Mouse (Mus musculus): ENCODE results near the gene Mrm3. TPM values are rescaled to one million over a fixed set of nuclear protein-coding genes. Genes with fewer than 3 reads are reported as not detected.

Mrm3 gene
- polyA plus RNA-seq, 1 experiment from 2014 or later = 18.6 TPM

- H3K27me3 ChIP-seq (ENCODE audit: control insufficient read depth, insufficient read depth, low read length) = no peaks in the 10 kb centered on the region
- 67% methylated on average over 4 of the region's 4 CpGs for WGBS
- ATAC-seq (ENCODE audit: insufficient read depth, low FRiP score, low TSS enrichment) (no peak), DNase-seq (ENCODE audit: low spot score) (no peak)
- no peak overlapping the region for H3K9ac ChIP-seq (ENCODE audit: low read length)
- no peak overlapping the region for H3K27ac ChIP-seq (ENCODE audit: low read depth, low read length)
- H3K36me3 ChIP-seq (ENCODE audit: control insufficient read depth, insufficient read depth, low read length) = no peaks in the 10 kb centered on the region
- no peaks in the 10 kb centered on the region for H3K9me3 ChIP-seq (ENCODE audit: control insufficient read depth, low read length)
- H3K4me2 ChIP-seq (ENCODE audit: low read depth) = no peak overlapping the region
- H3K4me3 ChIP-seq (ENCODE audit: low read depth, low read length) = no peak overlapping the region
- peaks cover 30% of the 10 kb centered on the region for H3K4me1 ChIP-seq (ENCODE audit: control insufficient read depth, insufficient read depth, low read length)
Measured at GRCm38 (mm10) chr11:76257386-76257785, 13.9 kb downstream of the Mrm3 start.

GRCm38 (mm10) chr11:76258511-76258910 lies 15.0 kb downstream of the Mrm3 start:
- Histone ChIP-seq H3K27me3 (ENCODE audit: control insufficient read depth, insufficient read depth, low read length) (no peaks in the 10 kb centered on the region), H3K9me3 (ENCODE audit: control insufficient read depth, low read length) (no peaks in the 10 kb centered on the region), H3K4me2 (ENCODE audit: low read depth) (no peak overlapping the region), H3K27ac (ENCODE audit: low read depth, low read length) (no peak overlapping the region), H3K36me3 (ENCODE audit: control insufficient read depth, insufficient read depth, low read length) (no peaks in the 10 kb centered on the region), H3K4me3 (ENCODE audit: low read depth, low read length) (no peak overlapping the region), H3K4me1 (ENCODE audit: control insufficient read depth, insufficient read depth, low read length) (peaks cover 40% of the 10 kb centered on the region), H3K9ac (ENCODE audit: low read length) (no peak overlapping the region)
- no peak for DNase-seq (ENCODE audit: low spot score)
- 75% methylated on average over 6 of the region's 6 CpGs for WGBS
- no peak for ATAC-seq (ENCODE audit: insufficient read depth, low FRiP score, low TSS enrichment)

GRCm38 (mm10) chr11:76260208-76261050 lies 16.9 kb downstream of the Mrm3 start:
- no peak overlapping the region for H3K4me3 ChIP-seq (ENCODE audit: low read depth, low read length)
- peak overlapping the region; percentile 45 for H3K27ac ChIP-seq (ENCODE audit: low read depth, low read length)
- peaks cover 44% of the 10 kb centered on the region for H3K4me1 ChIP-seq (ENCODE audit: control insufficient read depth, insufficient read depth, low read length)
- no peak overlapping the region for H3K4me2 ChIP-seq (ENCODE audit: low read depth)
- no peaks in the 10 kb centered on the region for H3K9me3 ChIP-seq (ENCODE audit: control insufficient read depth, low read length)
- DNase-seq (ENCODE audit: low spot score) (no peak), ATAC-seq (ENCODE audit: insufficient read depth, low FRiP score, low TSS enrichment) (no peak)
- H3K36me3 ChIP-seq (ENCODE audit: control insufficient read depth, insufficient read depth, low read length) = no peaks in the 10 kb centered on the region
- H3K9ac ChIP-seq (ENCODE audit: low read length) = no peak overlapping the region
- 47% methylated on average over 10 of the region's 10 CpGs for WGBS
- H3K27me3 ChIP-seq (ENCODE audit: control insufficient read depth, insufficient read depth, low read length) = no peaks in the 10 kb centered on the region

GRCm38 (mm10) chr11:76261224-76261623 lies 17.7 kb downstream of the Mrm3 start:
- H3K4me2 ChIP-seq (ENCODE audit: low read depth) = no peak overlapping the region
- H3K36me3 ChIP-seq (ENCODE audit: control insufficient read depth, insufficient read depth, low read length) = no peaks in the 10 kb centered on the region
- H3K27ac ChIP-seq (ENCODE audit: low read depth, low read length) = 0 out of 2 replicates have a peak overlapping the region, but pooled peaks have one; percentile 45
- H3K4me1 ChIP-seq (ENCODE audit: control insufficient read depth, insufficient read depth, low read length) = peaks cover 42% of the 10 kb centered on the region
- no peak overlapping the region for H3K4me3 ChIP-seq (ENCODE audit: low read depth, low read length)
- no peak overlapping the region for H3K9ac ChIP-seq (ENCODE audit: low read length)
- DNase-seq (ENCODE audit: low spot score) (no peak), ATAC-seq (ENCODE audit: insufficient read depth, low FRiP score, low TSS enrichment) (no peak)
- H3K27me3 ChIP-seq (ENCODE audit: control insufficient read depth, insufficient read depth, low read length) = no peaks in the 10 kb centered on the region
- WGBS = 79% methylated on average over 12 of the region's 12 CpGs
- H3K9me3 ChIP-seq (ENCODE audit: control insufficient read depth, low read length) = no peaks in the 10 kb centered on the region

- peak overlapping the region; percentile 55 for H3K9ac ChIP-seq (ENCODE audit: low read length)
- peak overlapping the region; percentile 79 for H3K27ac ChIP-seq (ENCODE audit: low read depth, low read length)
- H3K9me3 ChIP-seq (ENCODE audit: control insufficient read depth, low read length) = no peaks in the 10 kb centered on the region
- ATAC-seq (ENCODE audit: insufficient read depth, low FRiP score, low TSS enrichment) = peak; percentile 61
- WGBS = 7% methylated on average over 19 of the region's 19 CpGs
- peak overlapping the region; percentile 19 for H3K4me2 ChIP-seq (ENCODE audit: low read depth)
- no peaks in the 10 kb centered on the region for H3K27me3 ChIP-seq (ENCODE audit: control insufficient read depth, insufficient read depth, low read length)
- H3K4me1 ChIP-seq (ENCODE audit: control insufficient read depth, insufficient read depth, low read length) = peaks cover 41% of the 10 kb centered on the region
- DNase-seq (ENCODE audit: low spot score) = peak; percentile 72
- no peaks in the 10 kb centered on the region for H3K36me3 ChIP-seq (ENCODE audit: control insufficient read depth, insufficient read depth, low read length)
- H3K4me3 ChIP-seq (ENCODE audit: low read depth, low read length) = no peak overlapping the region
Measured at GRCm38 (mm10) chr11:76262611-76263351, 19.3 kb downstream of the Mrm3 start.

- Histone ChIP-seq H3K36me3 (ENCODE audit: control insufficient read depth, insufficient read depth, low read length) (peaks cover 3% of the 10 kb centered on the region; the same call in 1 of the 2 replicates), H3K4me3 (ENCODE audit: low read depth, low read length) (no peak overlapping the region), H3K9ac (ENCODE audit: low read length) (peak overlapping the region; percentile 2; the same call in 1 of the 2 replicates), H3K9me3 (ENCODE audit: control insufficient read depth, low read length) (no peaks in the 10 kb centered on the region), H3K4me2 (ENCODE audit: low read depth) (no peak overlapping the region), H3K4me1 (ENCODE audit: control insufficient read depth, insufficient read depth, low read length) (peaks cover 29% of the 10 kb centered on the region), H3K27ac (ENCODE audit: low read depth, low read length) (peak overlapping the region; percentile 84; the same call in 1 of the 2 replicates), H3K27me3 (ENCODE audit: control insufficient read depth, insufficient read depth, low read length) (no peaks in the 10 kb centered on the region)
- 44% methylated on average over 7 of the region's 7 CpGs for WGBS
- DNase-seq (ENCODE audit: low spot score) (no peak), ATAC-seq (ENCODE audit: insufficient read depth, low FRiP score, low TSS enrichment) (no peak)
Measured at GRCm38 (mm10) chr11:76267550-76267949, 24.0 kb downstream of the Mrm3 start.

GRCm38 (mm10) chr11:76268001-76268459 lies 24.5 kb downstream of the Mrm3 start:
- no peak overlapping the region for H3K4me2 ChIP-seq (ENCODE audit: low read depth)
- WGBS = 44% methylated on average over 5 of the region's 5 CpGs
- peak; percentile 45 for ATAC-seq (ENCODE audit: insufficient read depth, low FRiP score, low TSS enrichment)
- H3K36me3 ChIP-seq (ENCODE audit: control insufficient read depth, insufficient read depth, low read length) = peaks cover 3% of the 10 kb centered on the region; the same call in 1 of the 2 replicates
- peaks cover 24% of the 10 kb centered on the region for H3K4me1 ChIP-seq (ENCODE audit: control insufficient read depth, insufficient read depth, low read length)
- H3K27ac ChIP-seq (ENCODE audit: low read depth, low read length) = peak overlapping the region; percentile 84
- H3K9ac ChIP-seq (ENCODE audit: low read length) = peak overlapping the region; percentile 2; the same call in 1 of the 2 replicates
- H3K27me3 ChIP-seq (ENCODE audit: control insufficient read depth, insufficient read depth, low read length) = no peaks in the 10 kb centered on the region
- peak; percentile 49 for DNase-seq (ENCODE audit: low spot score)
- no peak overlapping the region for H3K4me3 ChIP-seq (ENCODE audit: low read depth, low read length)
- no peaks in the 10 kb centered on the region for H3K9me3 ChIP-seq (ENCODE audit: control insufficient read depth, low read length)

- Histone ChIP-seq H3K9ac (ENCODE audit: low read length) (peak overlapping the region; percentile 2; the same call in 1 of the 2 replicates), H3K4me1 (ENCODE audit: control insufficient read depth, insufficient read depth, low read length) (peaks cover 19% of the 10 kb centered on the region), H3K4me2 (ENCODE audit: low read depth) (no peak overlapping the region), H3K27me3 (ENCODE audit: control insufficient read depth, insufficient read depth, low read length) (no peaks in the 10 kb centered on the region), H3K4me3 (ENCODE audit: low read depth, low read length) (no peak overlapping the region), H3K36me3 (ENCODE audit: control insufficient read depth, insufficient read depth, low read length) (peaks cover 5% of the 10 kb centered on the region; the same call in 1 of the 2 replicates), H3K9me3 (ENCODE audit: control insufficient read depth, low read length) (no peaks in the 10 kb centered on the region), H3K27ac (ENCODE audit: low read depth, low read length) (peak overlapping the region; percentile 84)
- WGBS = 69% methylated on average over 6 of the region's 6 CpGs
- no peak for DNase-seq (ENCODE audit: low spot score)
- no peak for ATAC-seq (ENCODE audit: insufficient read depth, low FRiP score, low TSS enrichment)
Measured at GRCm38 (mm10) chr11:76268521-76269065, 25.1 kb downstream of the Mrm3 start.

All from neural tube, embryonic 11.5 days (tissue).